Mouse (Mus musculus) kidney, postnatal 10 days (tissue): ENCODE measurements at regions not wholly inside any gene's neighbourhood (a gene's known extent, or its start where the extent isn't known, plus 50 kb on each side); places are given as distances from the start of the nearest gene placed in this dataset.

ENCODE experiments used
- DNase-seq: peaks from one replicate; pipeline ENCODE4 v3.0.0; 2021; ENCODE audit warnings: mixed read lengths

DNA sequence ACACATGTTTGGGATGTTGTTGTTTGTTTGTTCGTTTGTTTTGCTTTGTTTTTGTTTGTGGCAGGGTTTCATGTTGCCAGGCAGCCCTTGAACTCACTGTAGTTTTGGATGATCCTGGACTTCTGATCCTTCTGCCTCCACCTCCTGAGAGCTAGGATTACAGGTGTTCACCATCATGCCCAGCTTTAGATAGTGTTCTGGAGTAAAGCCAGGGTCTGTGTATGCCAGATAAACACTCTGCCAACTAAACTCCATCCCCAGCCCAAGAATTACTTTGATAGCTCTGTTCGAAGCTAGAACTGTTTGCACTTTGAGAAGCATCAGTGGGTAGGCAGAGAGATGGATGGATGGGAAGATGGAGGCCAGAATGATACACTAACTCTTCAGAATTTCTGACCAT lies 368.0 kb upstream of the Gm10306 start:
- no peak for DNase-seq

DNA sequence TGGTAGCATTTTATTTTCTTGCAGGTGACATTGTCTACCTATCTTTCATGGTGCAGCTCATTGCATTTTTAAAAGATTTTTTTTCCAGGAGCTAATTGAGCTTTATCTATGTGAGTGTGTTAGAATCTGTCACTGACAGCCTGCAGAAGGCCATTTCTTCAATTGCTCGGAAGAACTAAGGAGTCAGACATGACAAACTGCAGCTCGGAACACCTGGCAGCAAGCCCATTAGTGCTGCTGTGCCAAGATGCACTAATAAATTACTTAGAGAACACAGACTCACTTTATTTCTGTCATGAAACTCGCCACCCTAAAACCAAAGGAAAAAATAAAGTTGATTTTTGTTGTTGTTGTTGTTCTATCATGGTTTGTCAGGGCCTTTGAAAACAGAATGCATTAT lies 367.5 kb upstream of the Gm10306 start:
- peak; percentile 92 for DNase-seq

DNA sequence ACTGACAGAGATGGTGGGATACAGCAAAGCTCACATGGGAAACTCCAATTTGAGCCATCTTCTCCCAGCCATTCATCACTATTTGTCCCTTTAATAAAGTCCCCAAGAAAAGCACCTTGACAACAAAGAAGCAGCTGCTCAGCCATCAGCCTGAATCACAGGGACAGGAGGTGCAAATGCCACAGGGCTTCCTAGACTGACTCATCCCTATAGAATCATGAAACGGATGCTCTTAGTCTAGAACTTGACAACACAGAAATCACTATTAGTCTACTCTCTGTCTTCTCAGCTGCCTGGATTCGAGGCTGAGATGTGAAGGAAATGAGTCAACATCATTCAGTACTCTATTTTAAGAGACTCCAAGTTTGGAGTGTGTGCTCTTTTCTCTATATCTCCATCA lies 365.4 kb upstream of the Gm10306 start:
- no peak for DNase-seq

DNA sequence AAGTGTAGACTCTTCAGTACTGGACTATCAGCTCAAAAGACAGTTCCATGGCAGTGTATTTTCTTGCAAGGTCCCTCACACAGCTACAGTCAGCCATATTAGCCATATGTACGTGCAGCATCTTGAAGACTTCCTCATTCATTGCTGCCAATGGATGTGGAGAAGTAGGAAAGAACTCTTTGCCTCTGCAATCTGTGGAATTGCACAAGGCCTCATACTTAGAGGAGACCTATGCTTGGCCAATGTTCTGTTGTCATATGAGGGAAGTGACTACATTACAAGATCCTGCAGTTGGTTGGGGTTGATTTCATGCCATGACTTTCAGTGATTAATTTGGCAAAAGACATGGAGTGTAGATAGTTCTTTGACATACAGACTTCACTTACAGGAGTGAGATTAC lies 340.1 kb upstream of the Gm10306 start:
- no peak for DNase-seq

DNA sequence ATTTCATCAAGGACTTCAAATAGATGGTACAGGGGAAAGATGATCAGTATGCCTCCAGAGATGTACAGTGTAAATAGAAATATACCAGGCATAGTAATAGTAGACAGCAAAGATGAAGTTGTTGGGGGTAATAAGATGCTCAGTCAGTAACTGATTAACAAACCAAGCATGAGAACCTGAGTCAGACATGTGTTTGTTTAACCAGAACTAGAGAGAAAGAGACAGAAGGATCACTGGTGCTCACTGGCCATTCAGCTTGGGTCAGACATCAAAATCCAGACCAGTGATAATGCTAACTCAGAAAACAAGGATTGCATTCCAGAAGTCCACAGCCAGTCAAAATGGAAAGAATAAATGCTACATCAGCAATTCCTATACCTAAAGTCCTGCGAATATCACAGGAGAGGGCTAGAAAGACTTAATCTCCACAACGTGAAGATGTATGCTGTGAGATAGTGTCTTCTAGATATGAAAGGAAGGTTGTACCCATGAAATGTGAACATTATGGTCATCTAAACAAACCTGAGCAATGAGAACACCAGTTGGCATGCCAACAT lies 320.6 kb upstream of the Gm10306 start:
- DNase-seq, result no peak

DNA sequence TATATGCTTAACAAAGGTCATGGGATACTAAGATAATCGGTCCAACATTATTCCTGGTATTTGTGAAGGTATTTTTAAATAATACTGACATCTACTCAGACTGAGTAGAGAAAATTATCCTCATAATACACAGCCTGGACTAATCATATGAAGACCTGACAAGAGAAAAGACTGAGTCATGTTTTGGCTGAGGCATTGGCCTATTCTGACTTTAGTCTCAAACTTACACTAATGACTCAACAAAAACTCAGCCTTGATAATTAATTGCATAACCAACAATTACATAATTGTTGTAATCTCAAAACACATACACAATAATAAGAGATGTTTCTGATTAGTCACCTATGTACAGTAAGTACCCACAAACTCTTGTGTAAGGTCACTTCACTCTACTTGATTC lies 300.3 kb upstream of the Gm10306 start:
- DNase-seq, result no peak

DNA sequence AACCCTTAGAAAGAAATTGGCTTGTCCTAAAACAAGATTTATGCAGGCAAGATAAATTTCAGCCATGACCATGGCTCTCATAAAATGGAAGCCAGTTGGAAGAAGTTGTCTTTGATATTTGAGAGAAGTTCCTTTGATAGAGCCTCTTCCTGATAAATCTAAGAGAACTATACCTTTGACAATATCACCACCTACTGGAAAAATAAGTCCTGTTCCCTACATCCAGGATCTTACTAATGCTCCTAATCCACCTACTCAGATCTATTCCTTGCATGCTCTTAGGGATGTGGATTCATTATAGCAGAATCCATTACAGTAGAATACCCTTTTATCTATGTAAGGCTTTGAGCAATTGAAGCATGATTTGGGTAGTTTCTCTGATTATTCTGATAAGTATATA lies 295.2 kb upstream of the Gm10306 start:
- no peak for DNase-seq

DNA sequence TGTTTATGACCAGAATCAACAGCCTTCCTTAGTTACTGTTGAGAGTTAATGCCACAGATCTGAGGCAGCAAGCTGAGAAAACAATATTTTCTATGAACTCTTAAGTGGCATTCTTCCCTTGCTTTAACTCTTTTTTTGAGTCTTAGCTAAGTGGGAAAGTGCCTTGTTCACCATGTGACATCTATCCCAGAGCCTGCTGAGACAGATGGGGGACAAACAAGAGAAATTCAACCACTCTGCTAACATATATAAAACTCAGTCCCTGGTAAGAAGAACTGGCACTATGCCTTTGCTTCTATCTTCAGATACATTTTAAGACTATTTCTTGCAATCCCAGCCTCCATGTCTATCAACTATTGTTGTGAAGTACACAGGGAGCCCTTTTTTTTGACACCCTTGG lies 274.6 kb upstream of the Gm10306 start:
- no peak for DNase-seq

DNA sequence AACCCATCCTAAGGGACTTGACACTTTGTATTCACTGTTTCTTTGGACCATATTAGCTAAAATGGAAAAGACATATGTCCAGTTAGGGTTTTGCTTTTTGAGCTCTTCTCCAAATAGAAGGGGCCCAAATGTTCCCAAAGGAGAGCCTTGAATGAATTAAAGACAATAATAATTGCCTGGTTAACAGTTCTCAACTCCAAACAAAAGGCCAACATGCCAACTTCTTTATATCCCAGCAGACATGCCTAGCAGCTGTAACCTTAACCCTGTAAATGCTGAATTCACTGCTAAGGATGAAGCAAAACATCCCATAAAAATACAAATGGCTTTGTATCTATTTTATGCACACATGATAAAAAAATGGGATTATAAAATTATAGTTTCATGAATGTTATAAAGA lies 264.2 kb upstream of the Gm10306 start:
- no peak for DNase-seq

DNA sequence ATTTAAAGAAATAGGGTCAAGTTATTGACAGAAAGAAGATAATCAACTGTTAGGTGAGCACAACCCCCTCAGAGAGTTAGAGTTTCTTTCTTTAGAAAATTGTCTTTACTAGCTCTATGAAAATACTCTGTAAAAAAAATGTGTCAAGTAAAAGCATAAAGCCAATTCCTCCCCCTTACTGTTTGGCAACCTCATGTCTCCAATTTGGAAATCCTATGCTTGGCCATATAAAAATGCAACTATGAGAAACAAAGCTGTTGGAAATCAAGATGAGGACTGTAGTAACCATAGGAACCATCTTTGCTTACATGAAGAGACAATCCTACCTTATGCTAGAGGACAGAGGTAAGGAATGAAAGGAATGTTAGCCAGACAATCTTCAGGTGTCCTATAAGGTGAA lies 239.0 kb upstream of the Gm10306 start:
- no peak for DNase-seq

DNA sequence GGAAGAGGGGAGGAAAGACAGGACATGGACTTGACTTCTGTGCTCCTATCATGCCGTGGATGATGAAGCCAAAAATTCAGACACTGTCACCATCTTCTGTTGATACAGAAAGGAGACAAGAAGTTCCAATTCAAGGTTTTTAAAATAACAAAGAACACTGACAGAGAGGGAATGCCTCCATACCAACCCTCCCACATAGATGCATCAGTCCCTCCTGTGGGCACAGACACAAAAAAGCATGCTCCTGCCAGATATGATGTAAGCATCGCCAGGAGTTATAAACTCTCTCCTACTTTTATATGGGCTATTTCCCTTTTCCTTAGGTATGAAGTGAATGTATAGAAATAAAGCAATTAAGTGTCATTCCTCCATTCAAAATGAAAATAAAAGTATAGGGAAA lies 229.6 kb upstream of the Gm10306 start:
- no peak for DNase-seq

DNA sequence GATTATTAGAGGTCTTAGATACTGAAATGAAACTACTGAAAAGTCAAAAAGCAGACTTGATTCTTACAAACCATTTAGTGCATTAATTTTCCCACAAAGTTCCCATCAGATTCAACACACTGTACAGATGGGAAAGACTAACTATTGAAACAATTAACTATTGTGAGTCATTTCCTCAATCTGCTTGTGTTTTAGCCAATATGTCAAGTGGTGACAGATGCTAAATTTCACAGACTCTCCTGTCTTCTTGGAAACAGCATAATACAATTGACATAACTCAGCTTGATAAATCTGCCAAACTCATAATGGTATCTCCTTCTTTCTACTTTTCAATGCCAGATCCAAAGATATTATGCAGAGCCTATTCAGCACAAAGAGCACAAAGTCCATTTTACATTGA lies 213.0 kb upstream of the Gm10306 start:
- DNase-seq, result no peak

DNA sequence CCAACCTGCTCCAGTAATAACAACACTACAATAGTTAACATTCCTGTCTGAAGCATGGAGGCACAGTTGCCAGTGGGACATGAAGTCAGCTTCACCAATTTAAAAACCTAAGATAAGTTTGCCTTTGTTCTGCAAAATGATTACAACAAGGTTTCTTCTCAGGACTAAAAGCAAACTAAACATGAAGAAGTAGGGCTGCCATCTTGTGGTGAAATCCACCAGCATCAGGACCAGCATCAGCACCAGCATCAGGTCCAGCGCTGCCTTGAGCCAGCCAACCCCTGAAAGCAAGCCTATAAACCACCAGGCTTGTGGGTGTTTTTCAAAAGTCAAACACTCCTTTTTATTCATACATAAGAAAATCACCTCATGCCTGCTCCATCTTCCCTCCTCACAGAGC lies 207.1 kb upstream of the Gm10306 start:
- DNase-seq, result peak; percentile 30

DNA sequence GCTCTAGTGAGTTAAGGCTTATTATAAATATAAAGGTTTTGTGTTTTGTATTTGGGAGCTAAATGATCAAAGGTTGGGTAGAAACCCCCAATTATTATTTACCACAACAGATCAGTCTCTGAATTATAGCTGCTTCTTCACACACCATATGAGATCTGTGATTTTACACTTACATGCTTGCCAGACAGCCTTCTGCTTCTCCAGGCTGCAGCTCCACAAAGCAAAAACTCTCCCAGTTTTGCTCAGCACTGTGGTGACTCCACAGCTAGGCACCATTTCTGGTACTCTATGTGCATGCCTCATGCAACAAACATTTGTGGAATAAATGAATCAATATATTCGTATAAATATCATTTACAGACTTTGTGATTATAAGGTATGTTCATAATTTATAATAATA lies 199.4 kb upstream of the Gm10306 start:
- no peak for DNase-seq

DNA sequence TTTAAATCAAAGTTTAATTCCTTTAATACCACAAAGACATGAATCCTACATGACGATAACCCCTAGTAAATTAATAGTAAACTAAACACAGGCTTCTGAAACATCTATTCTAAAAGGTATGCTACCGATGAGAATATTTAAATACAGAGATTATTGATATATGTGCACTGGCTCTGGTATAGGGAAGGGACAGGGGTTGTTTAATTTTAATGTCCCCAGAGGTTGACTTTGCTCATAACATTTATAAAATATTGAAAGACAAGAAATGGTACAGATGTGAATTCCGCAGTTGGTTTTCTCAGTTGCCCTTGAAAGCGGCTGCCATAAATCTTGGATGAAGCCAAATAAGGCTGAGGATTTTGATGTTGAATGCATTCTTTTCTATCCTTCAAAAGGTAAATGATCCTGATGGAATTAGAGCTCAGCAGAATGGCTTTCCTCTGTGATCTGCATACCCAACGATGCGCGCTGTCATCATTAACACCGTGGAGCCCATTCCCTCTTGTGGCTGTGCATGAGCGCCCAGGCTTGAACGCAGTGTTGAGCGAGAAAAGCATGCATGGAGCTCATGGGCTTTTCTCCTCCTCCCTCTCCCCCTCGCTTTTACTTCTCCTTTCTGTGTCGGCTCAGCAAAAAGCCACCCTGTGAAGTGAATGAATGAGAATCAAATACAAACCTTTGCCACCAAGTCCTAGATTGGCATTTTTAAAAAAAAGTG lies 195.4 kb upstream of the Gm10306 start:
- peak; percentile 7 for DNase-seq

DNA sequence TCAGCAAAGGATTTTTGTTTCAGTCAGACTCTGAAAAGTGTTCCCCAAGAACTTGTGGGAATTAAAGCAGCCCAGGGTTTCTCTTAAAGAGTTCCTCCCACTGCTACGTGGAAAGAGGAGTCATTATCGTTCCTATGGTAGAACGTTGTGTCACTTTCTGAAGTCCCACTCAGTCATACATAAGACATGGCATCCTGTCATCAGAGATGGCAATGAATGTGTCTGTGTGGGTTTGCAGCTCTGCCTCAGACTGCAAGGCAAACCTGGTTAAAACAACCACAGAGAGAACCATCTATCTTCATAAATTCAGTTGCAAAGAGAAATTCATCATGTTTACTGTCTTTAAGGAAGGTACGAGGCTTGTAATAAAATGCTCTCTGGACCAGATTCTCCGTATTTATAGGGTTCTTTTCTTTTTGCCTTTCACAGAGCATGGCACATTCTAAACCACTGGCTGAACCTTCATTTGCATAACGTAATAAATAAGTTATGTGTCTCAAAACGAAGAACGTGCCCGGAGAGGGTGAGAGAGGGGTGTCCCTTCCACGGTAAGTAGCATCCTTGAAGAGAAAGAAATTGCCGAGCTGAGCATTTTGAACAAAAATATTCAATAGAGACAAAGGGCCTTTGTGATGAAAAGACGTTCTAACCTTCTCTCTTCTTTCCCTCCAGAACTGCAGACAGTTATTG lies 194.7 kb upstream of the Gm10306 start:
- no peak for DNase-seq

DNA sequence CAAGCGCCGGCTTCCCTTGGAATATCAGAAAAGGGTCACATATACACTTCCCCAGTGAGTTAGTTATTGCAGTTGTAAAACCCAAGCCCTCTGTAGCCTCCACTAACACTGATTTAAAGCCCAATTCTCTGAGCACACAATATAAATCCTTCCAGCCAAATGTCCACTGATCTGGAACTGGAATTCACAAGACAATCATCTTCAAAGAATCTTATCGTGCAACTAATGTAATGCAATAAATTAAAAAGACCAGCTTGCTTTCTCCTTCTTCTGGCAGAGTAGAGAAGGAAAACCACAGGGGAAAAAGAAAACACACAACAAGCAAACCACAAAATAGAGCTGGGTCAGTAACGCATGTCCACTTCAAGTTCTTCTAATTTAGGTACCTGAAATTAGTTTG lies 191.0 kb upstream of the Gm10306 start:
- DNase-seq, result no peak

DNA sequence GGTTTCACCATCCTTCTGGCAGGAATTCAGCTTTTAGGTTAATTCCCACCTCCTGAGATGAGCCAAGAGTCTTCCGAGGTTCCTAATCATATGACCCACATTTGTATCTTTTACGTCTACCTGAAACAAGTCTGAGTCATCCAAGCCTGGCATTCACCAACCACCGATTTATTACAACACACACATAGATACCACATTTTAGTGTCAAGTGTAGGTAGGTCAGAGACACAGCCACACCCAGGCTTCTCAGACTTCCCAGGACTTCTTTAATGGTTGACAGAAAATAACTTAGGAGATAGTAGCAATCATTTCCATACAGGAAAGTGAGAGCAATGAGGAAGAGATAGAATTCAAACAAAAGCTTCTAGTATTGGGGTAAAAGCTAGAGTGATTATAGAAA lies 189.2 kb upstream of the Gm10306 start:
- no peak for DNase-seq

DNA sequence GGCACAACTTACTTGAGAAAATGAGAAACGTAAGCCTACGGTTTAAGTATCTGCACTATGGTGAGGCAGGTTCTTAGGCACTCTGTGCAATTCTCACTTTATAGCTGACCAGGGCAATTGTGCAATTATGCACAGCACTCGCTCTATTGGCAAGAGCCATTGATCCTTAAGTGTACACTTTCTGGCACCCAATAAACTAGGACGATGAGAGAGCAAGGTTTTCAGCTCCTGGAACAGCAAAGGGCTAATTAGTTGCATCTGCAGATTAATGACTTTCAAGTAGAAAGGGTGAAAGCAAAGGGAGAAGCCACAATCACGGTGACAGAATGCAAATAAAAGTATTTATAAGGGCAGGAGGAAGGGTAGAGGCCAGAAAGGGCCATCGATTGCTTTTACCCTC lies 185.4 kb upstream of the Gm10306 start:
- DNase-seq, result no peak

DNA sequence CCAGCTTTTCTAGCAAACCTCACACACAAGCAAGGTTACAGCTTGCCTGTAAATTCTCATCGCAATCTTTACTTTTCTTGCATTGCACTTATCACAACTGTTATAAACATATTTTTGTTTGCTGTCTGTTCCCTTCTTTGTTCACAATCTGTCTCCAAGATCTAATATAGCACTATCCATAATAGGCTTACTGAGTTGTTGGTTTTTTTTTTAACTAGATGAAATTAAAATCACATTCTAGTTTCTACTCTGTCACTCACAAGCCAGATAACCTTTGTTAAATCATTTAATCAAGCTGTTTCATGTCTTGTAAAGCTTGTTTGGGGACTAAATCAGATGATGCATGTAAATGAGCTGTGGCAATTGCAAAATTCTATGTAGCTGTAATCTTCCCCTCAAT lies 180.1 kb upstream of the Gm10306 start:
- no peak for DNase-seq

DNA sequence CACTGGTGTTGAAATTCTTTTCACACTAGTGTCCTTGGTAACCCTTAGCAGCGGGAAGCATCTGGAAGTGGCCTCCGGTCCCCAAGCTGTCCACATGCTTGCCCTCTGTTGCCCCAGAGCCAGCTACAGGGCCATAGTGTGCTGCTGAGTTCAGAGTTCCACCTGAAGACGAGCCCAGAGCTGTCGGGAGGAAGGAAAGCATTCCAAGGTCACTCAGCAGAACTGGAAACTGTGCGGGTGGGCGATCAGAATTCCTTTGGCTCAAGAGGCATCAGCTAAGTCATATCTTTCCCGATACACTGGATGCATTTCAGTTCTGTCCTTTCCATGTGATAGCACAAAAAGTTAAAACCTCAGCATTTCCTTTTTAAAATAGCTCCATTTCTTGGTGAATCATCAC lies 170.6 kb upstream of the Gm10306 start:
- peak; percentile 22 for DNase-seq

DNA sequence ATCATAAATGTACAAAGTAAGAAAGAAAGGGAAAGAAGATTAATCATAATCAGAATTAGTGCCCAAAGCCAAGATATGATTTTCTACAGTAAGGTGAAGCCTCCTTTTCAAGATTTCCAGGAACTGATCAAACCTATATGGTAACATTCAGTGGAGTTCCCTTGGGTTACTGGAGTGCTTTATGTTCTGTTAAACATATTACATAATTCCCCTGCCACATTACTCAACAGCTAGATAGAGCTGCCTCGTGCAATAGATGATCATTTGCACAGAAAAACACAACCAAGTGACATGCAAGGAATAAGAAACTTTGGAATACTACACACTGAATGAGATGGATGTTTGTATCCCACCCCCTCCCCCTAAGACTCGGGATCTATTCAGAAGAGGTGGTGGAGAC lies 168.0 kb upstream of the Gm10306 start:
- DNase-seq, result no peak

DNA sequence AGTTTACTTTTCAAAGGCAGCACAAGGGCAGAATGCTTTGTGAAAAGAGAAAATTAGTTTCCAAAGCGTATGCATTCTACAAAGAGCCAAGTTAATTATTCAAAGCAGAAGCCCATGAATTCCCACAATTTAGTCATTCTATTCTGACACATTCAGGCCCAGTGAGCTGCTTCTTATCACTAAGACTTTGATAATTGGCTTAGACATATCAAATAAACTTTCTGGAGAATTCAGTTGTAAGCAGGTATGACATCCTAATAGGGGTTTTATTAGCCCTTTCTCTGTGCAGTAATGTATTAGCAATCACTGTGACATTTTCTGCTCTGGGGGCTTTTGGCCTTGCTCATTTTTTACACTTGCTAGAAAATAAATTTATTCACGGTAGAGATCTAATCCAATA lies 161.9 kb upstream of the Gm10306 start:
- no peak for DNase-seq

DNA sequence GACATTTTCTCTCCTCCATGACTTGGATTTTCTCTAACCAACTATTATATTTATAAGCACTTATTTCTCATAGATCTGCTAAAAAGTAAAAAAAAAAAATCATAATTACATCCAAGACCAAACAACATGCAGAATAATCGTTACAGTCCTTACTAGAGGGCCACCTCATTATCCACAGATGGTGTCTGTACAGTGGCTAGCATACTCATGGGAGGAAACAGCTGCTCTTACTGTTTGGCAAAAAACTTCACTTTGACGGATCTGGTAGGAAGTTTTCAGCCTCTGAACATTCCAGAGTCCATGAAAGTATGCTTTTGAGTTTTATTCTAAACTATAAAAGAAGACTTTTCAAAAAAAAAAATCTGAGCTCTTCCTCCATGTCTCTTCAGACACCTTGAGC lies 159.1 kb upstream of the Gm10306 start:
- DNase-seq, result no peak

DNA sequence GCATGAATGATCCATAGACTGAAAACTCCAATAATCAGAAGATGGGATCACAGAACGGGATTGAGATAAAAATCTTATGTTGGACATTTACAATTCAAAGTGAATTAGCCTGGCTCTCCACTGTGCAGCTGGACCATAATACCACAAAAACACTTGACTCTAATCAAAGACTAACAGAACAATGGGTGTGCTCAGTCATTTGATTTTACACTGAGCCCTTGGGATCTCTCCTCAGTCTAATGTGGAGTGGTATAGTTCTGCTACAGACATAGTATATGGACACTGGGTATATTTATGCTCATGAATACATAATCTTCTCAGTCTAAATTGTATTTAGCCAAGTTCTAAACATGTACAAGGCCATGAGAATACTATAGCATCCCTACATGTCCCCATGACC lies 149.4 kb upstream of the Gm10306 start:
- no peak for DNase-seq
